Mouse (Mus musculus) embryonic facial prominence, embryonic 13.5 days (tissue): ENCODE results near the gene Alg12. TPM values are rescaled to one million over a fixed set of nuclear protein-coding genes. Genes with fewer than 3 reads are reported as not detected.

ENCODE experiments used
- ATAC-seq: fragments of 200-750 bp; cut with Nextera tagmentation; 2 replicates; pipeline ENCODE4 v1.8.0; 2017; ENCODE audit warnings: low read depth; ENCODE audit not compliant: insufficient number of reproducible peaks, insufficient read depth, low FRiP score, low TSS enrichment
- H3K27ac ChIP-seq: fragments of 300-500 bp; sonication (generic); 2 replicates; pipeline ENCODE4 v1.5.1; 2015; ENCODE audit warnings: moderate library complexity, mild to moderate bottlenecking, inconsistent platforms
- H3K27me3 ChIP-seq: fragments of 300-500 bp; sonication (generic); 2 replicates; pipeline ENCODE4 v1.6.1; 2015; ENCODE audit warnings: mild to moderate bottlenecking, inconsistent platforms
- H3K36me3 ChIP-seq: fragments of 300-500 bp; sonication (generic); 2 replicates; pipeline ENCODE4 v1.6.1; 2015; ENCODE audit warnings: mild to moderate bottlenecking, inconsistent platforms
- H3K4me1 ChIP-seq: fragments of 300-500 bp; sonication (generic); 2 replicates; pipeline ENCODE4 v1.6.1; 2015; ENCODE audit warnings: inconsistent platforms
- H3K4me2 ChIP-seq: fragments of 300-500 bp; sonication (generic); 2 replicates; pipeline ENCODE4 v1.6.1; 2015; ENCODE audit warnings: moderate library complexity, mild to moderate bottlenecking, inconsistent platforms
- H3K4me3 ChIP-seq: fragments of 300-500 bp; sonication (generic); 2 replicates; pipeline ENCODE4 v1.5.1; 2015; ENCODE audit warnings: mild to moderate bottlenecking, inconsistent platforms
- H3K9ac ChIP-seq: fragments of 300-500 bp; sonication (generic); 2 replicates; pipeline ENCODE4 v1.6.1; 2015; ENCODE audit warnings: mild to moderate bottlenecking, inconsistent platforms
- H3K9me3 ChIP-seq: fragments of 300-500 bp; sonication (generic); 2 replicates; pipeline ENCODE4 v1.6.1; 2016; ENCODE audit warnings: inconsistent platforms
- WGBS: fragments of 180-500 bp; shearing (Covaris S2); methylation state at CpG from one replicate; pipeline ENCODE4 v1.1.7; 2015; ENCODE audit warnings: mixed read lengths; 5-methylcytosine and 5-hydroxymethylcytosine counted together
- polyA plus RNA-seq: library from polyadenylated mRNA; unstranded; fragments of >200 nt; fragmentation: Nextera tagmentation; extraction: Ambion mirVana; gene quantifications from 2 replicates; pipeline ENCODE4 v1.2.1, GENCODE M21; 2015

The Alg12 gene
- polyA plus RNA-seq, 1 experiment from 2014 or later = 12.2 TPM

DNA sequence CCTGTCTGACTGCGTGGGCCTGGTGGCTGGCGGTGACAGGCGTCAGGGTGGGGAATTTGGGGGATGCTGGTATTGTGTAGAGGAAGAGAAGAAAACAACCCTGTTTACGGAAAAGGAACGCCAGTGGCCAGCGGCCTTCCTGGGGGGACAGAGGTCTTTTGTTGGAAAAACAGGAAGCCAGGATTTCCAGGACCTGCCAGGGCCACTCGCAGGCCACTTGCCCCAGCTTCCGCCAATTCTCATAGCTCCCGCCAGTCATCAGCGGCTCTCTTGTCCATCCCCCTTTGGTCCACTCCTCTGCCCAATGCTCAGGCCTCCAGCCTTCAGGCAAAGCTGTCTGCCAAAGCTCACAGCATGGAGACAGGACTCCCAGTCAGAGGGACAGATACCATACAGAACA is 21.0 kb upstream of the Alg12 start:
- H3K27me3 ChIP-seq = no peaks in the 10 kb centered on the region; the same call in 1 of the 2 replicates
- no peaks in the 10 kb centered on the region for H3K36me3 ChIP-seq
- peaks cover 32% of the 10 kb centered on the region for H3K4me1 ChIP-seq
- peak overlapping the region; percentile 75 for H3K27ac ChIP-seq
- WGBS = 37% methylated on average over 10 of the region's 10 CpGs
- H3K4me3 ChIP-seq = no peak overlapping the region
- 0 out of 2 replicates have a peak overlapping the region, but pooled peaks have one; percentile 11 for H3K4me2 ChIP-seq
- no peak overlapping the region for H3K9ac ChIP-seq
- no peaks in the 10 kb centered on the region for H3K9me3 ChIP-seq
- no peak for ATAC-seq

DNA sequence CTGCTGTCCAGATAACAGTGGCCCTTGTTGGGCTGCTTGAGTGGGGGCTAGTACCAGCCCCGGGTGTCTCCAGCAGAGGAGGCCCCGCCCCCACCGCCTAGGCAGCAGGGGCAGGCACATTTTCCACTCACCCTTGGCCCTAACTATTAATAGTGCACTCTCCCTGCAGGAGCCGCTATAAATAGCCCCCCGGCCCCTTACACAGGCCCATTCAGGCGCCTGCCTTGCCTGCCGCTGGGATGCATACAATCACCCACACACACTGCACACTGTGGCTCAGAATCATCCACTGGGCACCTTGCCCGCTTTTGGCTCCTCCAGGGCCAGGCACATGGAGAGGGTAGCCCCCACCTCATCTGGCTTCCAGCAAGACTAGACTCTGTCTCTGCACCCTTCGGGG is 20.2 kb upstream of the Alg12 start:
- Histone ChIP-seq H3K4me1 (peaks cover 32% of the 10 kb centered on the region), H3K27ac (peak overlapping the region; percentile 75), H3K4me2 (peak overlapping the region; percentile 11), H3K9ac (peak overlapping the region; percentile 21; the same call in 1 of the 2 replicates), H3K36me3 (no peaks in the 10 kb centered on the region), H3K4me3 (no peak overlapping the region), H3K9me3 (no peaks in the 10 kb centered on the region), H3K27me3 (no peaks in the 10 kb centered on the region)
- peak; percentile 73 for ATAC-seq
- 25% methylated on average over 9 of the region's 9 CpGs for WGBS

DNA sequence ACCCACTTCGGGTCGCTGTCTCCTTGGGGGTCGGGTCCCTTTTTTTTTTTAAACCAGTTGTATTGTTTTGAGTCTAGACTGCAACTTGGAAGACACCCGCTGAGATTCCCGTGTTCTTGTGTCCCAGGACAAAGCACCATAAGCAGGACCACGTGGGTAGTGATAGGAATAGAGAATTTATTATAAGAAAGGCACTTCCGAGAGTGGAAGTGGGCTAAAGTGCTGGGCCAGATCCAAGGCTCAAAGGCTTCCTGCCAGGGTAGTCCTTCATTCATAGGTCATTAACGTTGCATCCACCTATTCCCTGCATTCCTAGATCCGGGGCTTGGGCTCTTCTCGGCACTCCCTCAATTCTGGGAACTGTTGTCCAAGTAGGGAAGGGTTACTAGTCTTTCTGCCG is 18.9 kb upstream of the Alg12 start:
- no peak overlapping the region for H3K27ac ChIP-seq
- WGBS = under 1% methylated on average over 11 of the region's 11 CpGs

GRCm38 (mm10) chr15:88837199-88837932 is 18.2 kb upstream of the Alg12 start:
- WGBS = under 1% methylated on average over 35 of the region's 39 CpGs
- H3K27me3 ChIP-seq = no peaks in the 10 kb centered on the region
- H3K36me3 ChIP-seq = no peaks in the 10 kb centered on the region
- H3K9me3 ChIP-seq = no peaks in the 10 kb centered on the region
- peak; percentile 23 for ATAC-seq
- H3K4me2 ChIP-seq = peak overlapping the region; percentile 86
- peak overlapping the region; percentile 63 for H3K9ac ChIP-seq
- peaks cover 25% of the 10 kb centered on the region for H3K4me1 ChIP-seq
- peak overlapping the region; percentile 44 for H3K4me3 ChIP-seq
- H3K27ac ChIP-seq = no peak overlapping the region

More for the DNA sequence above, 18.9 kb upstream of the Alg12 start:
- H3K4me2 ChIP-seq = peak overlapping the region; percentile 86
- H3K9ac ChIP-seq = peak overlapping the region; percentile 63
- no peaks in the 10 kb centered on the region for H3K9me3 ChIP-seq
- H3K4me1 ChIP-seq = peaks cover 25% of the 10 kb centered on the region
- H3K4me3 ChIP-seq = peak overlapping the region; percentile 44
- no peaks in the 10 kb centered on the region for H3K36me3 ChIP-seq
- no peaks in the 10 kb centered on the region for H3K27me3 ChIP-seq
- no peak for ATAC-seq

GRCm38 (mm10) chr15:88836571-88836970 is 17.5 kb upstream of the Alg12 start:
- H3K36me3 ChIP-seq = no peaks in the 10 kb centered on the region
- peaks cover 27% of the 10 kb centered on the region for H3K4me1 ChIP-seq
- H3K27me3 ChIP-seq = no peaks in the 10 kb centered on the region
- ATAC-seq = no peak
- H3K27ac ChIP-seq = no peak overlapping the region
- WGBS = 63% methylated on average over 5 of the region's 5 CpGs
- H3K9me3 ChIP-seq = no peaks in the 10 kb centered on the region
- no peak overlapping the region for H3K4me3 ChIP-seq
- peak overlapping the region; percentile 86 for H3K4me2 ChIP-seq
- no peak overlapping the region for H3K9ac ChIP-seq

DNA sequence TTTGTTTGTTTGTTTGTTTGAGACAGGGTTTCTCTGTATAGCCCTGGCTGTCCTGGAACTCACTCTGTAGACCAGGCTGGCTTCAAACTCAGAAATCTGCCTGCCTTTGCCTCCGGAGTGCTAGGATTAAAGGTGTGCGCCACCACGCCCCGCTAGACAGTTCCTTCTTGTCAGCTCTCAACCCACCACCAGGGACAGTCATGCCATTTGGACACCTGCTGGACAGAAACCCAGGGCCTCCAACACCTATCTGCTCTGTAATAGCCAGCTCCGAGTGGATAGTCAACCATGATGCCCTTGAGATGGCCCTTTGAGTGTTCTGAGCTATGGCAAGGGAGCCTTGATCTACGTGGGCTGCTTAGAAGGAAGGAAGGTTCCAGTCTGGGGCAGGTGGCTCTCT is 16.9 kb upstream of the Alg12 start:
- H3K4me1 ChIP-seq = peaks cover 29% of the 10 kb centered on the region
- no peaks in the 10 kb centered on the region for H3K27me3 ChIP-seq
- no peak overlapping the region for H3K4me2 ChIP-seq
- no peaks in the 10 kb centered on the region for H3K9me3 ChIP-seq
- H3K9ac ChIP-seq = no peak overlapping the region
- ATAC-seq = no peak
- H3K4me3 ChIP-seq = no peak overlapping the region
- 82% methylated on average over 6 of the region's 6 CpGs for WGBS
- H3K36me3 ChIP-seq = no peaks in the 10 kb centered on the region
- no peak overlapping the region for H3K27ac ChIP-seq

- ATAC-seq = no peak
- Histone ChIP-seq H3K4me2 (no peak overlapping the region), H3K4me1 (peaks cover 8% of the 10 kb centered on the region), H3K9me3 (no peaks in the 10 kb centered on the region), H3K36me3 (no peaks in the 10 kb centered on the region), H3K9ac (no peak overlapping the region), H3K27me3 (no peaks in the 10 kb centered on the region), H3K4me3 (no peak overlapping the region), H3K27ac (no peak overlapping the region)
- 76% methylated on average over 9 of the region's 9 CpGs for WGBS
Observed at GRCm38 (mm10) chr15:88832536-88832935, 13.4 kb upstream of the Alg12 start.

- ATAC-seq = no peak
Observed at GRCm38 (mm10) chr15:88831482-88831881, 12.4 kb upstream of the Alg12 start.

DNA sequence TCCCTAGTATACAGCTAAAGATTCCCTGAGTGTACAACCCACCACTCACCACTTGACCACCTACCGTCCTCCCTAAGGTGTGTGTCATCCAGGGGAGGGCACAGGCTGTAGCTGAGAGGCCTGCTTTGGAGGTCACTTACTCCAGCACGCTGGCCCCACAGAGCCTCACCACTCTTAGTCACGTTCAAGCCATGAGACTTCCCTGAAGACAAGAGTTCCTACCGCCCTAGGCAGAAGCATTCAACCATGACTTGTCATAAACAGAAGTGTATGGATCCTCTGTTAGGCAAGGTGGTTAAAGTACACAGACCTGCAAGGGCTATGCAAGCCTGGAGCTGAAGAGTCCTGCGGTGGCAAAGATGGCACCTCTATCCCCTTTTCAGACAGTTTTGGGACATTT is 11.6 kb upstream of the Alg12 start:
- no peaks in the 10 kb centered on the region for H3K27me3 ChIP-seq
- H3K36me3 ChIP-seq = peaks cover 15% of the 10 kb centered on the region
- no peaks in the 10 kb centered on the region for H3K9me3 ChIP-seq
- H3K27ac ChIP-seq = no peak overlapping the region
- no peak for ATAC-seq
- WGBS = 82% methylated on average over 5 of the region's 5 CpGs
- peaks cover 4% of the 10 kb centered on the region for H3K4me1 ChIP-seq
- H3K4me2 ChIP-seq = no peak overlapping the region
- H3K9ac ChIP-seq = no peak overlapping the region
- H3K4me3 ChIP-seq = no peak overlapping the region

More at GRCm38 (mm10) chr15:88831482-88831881, 12.4 kb upstream of the Alg12 start:
- Histone ChIP-seq H3K9ac (peak overlapping the region; percentile 17; the same call in 1 of the 2 replicates), H3K27ac (no peak overlapping the region), H3K4me1 (peaks cover 4% of the 10 kb centered on the region), H3K4me2 (no peak overlapping the region), H3K36me3 (peaks cover 7% of the 10 kb centered on the region), H3K27me3 (no peaks in the 10 kb centered on the region), H3K4me3 (no peak overlapping the region), H3K9me3 (no peaks in the 10 kb centered on the region)
- 57% methylated on average over 5 of the region's 5 CpGs for WGBS

DNA sequence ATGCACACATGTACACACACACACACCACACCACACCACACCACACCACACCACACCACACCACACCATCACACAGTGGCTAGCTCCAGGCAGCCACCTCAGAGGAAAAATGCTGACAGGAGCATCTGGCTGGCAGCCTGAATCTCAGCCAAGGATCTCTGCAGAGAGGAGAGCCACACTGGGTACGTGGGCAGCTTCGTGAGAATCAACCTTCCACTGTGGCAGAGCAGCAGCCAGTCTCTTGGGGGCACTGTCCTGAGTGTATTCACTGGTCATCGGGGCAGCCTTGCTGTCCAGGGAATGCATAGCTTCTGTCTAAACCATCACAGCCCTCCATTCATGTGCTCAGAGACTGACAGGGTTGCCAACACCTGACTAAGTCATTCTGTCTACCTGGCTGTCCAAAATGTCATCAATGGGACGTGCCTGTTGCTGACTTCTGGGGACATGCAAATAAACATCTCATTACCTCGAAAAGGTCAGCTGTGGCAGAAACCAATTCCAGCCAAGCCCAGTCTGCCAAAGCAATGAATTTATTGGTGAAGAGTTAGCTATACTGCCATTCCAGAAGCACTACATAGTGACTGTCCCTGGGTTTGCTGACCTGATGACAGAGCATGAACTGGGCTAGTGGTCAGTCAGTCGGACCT is 10.8 kb upstream of the Alg12 start:
- 68% methylated on average over 6 of the region's 6 CpGs for WGBS
- no peak overlapping the region for H3K4me2 ChIP-seq
- no peak overlapping the region for H3K9ac ChIP-seq
- H3K27ac ChIP-seq = no peak overlapping the region
- no peak for ATAC-seq
- H3K27me3 ChIP-seq = no peaks in the 10 kb centered on the region
- H3K36me3 ChIP-seq = peaks cover 23% of the 10 kb centered on the region
- no peaks in the 10 kb centered on the region for H3K9me3 ChIP-seq
- peaks cover 4% of the 10 kb centered on the region for H3K4me1 ChIP-seq
- H3K4me3 ChIP-seq = no peak overlapping the region

DNA sequence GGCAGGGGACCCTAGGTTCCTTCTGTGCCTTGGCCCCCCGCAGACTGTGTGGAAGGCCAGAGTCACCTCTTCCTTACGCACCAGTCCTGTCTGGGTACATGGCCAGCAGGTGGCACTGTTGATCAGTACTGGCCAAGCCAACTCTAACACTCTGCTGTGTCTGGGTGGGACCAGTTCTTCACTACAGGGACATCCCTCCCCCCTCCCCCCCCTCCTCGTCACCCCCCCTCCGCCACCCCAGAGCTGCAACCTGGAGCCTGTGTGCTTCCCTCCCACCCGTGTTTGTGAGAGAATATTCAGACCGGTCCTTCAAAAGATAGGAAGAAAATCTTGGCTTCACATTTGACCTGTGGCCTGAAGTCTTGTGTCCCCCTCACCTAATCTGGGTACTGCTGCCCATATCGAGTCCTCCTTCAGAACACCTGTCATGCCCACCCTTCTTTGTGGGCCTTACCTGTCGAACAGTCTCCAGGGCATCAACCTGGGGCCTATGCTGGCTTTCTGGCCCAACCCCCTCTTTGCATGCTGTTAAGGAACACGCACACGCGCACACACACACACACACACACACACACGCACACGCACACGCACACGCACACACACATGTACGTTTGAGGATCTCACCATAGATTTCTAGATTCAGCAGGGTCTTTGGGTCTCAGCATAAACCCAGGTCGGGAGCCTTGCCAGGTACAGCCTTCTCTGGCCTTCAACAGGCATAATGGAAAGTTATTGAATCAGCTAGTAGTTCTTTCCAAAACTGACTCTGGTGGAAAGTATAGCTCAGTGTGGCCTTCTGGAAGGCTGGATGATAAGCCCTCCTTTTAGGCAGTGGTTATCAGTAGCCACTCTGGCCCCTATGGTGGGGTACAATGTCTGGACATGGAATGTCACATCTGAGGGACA is 9.9 kb upstream of the Alg12 start:
- H3K9me3 ChIP-seq = no peaks in the 10 kb centered on the region
- peak; percentile 76 for ATAC-seq
- WGBS = 51% methylated on average over 17 of the region's 17 CpGs
- no peaks in the 10 kb centered on the region for H3K27me3 ChIP-seq
- H3K36me3 ChIP-seq = peaks cover 32% of the 10 kb centered on the region
- H3K4me2 ChIP-seq = no peak overlapping the region
- peaks cover 4% of the 10 kb centered on the region for H3K4me1 ChIP-seq
- no peak overlapping the region for H3K9ac ChIP-seq
- H3K27ac ChIP-seq = no peak overlapping the region
- H3K4me3 ChIP-seq = no peak overlapping the region
